Mouse (Mus musculus): ENCODE measurements around the gene Synm. TPM values are rescaled to one million over a fixed set of nuclear protein-coding genes. Genes with fewer than 3 reads are reported as not detected.

Synm gene
- total and polyA plus RNA-seq, 3 experiments: not detected

DNA sequence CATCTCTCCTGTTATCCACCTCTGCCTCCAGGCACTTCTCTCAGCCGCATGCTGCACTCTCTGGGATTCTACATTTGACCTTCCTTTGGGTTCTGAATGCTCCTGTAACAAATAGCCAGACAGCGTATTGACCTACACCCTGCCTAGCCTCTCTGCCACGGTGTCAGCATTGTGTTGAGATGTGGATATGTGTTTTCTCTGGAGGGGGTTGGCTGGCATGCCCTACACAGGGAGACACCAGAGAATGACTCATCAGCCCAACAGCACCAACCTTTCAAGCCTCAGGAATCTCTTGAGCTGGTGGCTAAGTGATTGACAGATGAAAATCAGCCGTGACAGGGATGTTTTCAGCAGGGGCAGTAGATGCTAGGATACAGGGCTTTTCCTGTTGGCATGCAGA, 41.5 kb upstream of the Synm start:
- no peak overlapping the region for H3K4me3 ChIP-seq (replicated peaks in 1 of 3; ENCODE audit: low read depth in 2 of 3, low read length in 2 of 3, poor library complexity in 1 of 3)
- H3K9ac ChIP-seq (ENCODE audit: insufficient read depth, low read depth): no peak overlapping the region
- TF ChIP-seq PAX5 (IDR thresholded peaks at IDR 0.05; ENCODE audit: low read length): no peak
- TF ChIP-seq UBTF (IDR thresholded peaks at IDR 0.05; ENCODE audit: low read depth, low read length): no peak
- no peak for TF ChIP-seq MAX (IDR thresholded peaks at IDR 0.05; ENCODE audit: low read length)
- no peak for TF ChIP-seq MAZ (IDR thresholded peaks at IDR 0.05; ENCODE audit: low read depth, low read length)
- no peak for TF ChIP-seq CHD2 (IDR thresholded peaks at IDR 0.05; ENCODE audit: low read length)
- no peak for TF ChIP-seq JUN (IDR thresholded peaks at IDR 0.05; ENCODE audit: insufficient read depth, low read depth, low read length)
- no peak for TF ChIP-seq ZMIZ1 (IDR thresholded peaks at IDR 0.05; ENCODE audit: low read depth, low read length)
- TF ChIP-seq JUND (conservative IDR thresholded peaks at IDR 0.05; ENCODE audit: low read depth, low read length): no peak
- TF ChIP-seq GABPA (IDR thresholded peaks at IDR 0.05; ENCODE audit: insufficient replicate concordance, low read depth, low read length): no peak
- TF ChIP-seq BHLHE40 (IDR thresholded peaks at IDR 0.05; ENCODE audit: low read depth, low read length): no peak
- TF ChIP-seq POLR2AphosphoS2 (IDR thresholded peaks at IDR 0.05; ENCODE audit: low read depth, low read length): no peak
- TF ChIP-seq POLR2A (IDR thresholded peaks at IDR 0.05; ENCODE audit: low read depth, low read length): no peak
- TF ChIP-seq CHD1 (IDR thresholded peaks at IDR 0.05; ENCODE audit: low read depth, low read length): no peak
- no peak for TF ChIP-seq E2F4 (IDR thresholded peaks at IDR 0.05; ENCODE audit: insufficient replicate concordance, low read depth, low read length)
- no peak for TF ChIP-seq NRF1 (IDR thresholded peaks at IDR 0.05; ENCODE audit: low read depth, low read length)
- TF ChIP-seq TBP (conservative IDR thresholded peaks at IDR 0.05; ENCODE audit: low read depth, low read length): no peak
- peaks cover 0 to 3% of the 10 kb centered on the region in 2 experiments; a peak in 3 of 4 replicates for H3K4me1 ChIP-seq (ENCODE audit: control insufficient read depth in 1 of 2, insufficient read depth in 2 of 2)
- dilution Hi-C loops (cut with MboI; ENCODE audit: extremely low pct_ligation_motif_present, extremely low pct_unique_long_range_greater_than_20kb, low sequenced_read_pairs) (no loop called here), in situ Hi-C loops (cut with MboI; ENCODE audit: low pct_ligation_motif_present, low pct_unique_long_range_greater_than_20kb, low sequenced_read_pairs) (loop anchor here (5.0 to 25.0 kb wide), 3 partner anchors 164 to 511 kb away; no protein-coding TSS in a partner anchor)
- no peak for DNase-seq (ENCODE audit: extremely low read depth)
- H3K79me2 ChIP-seq (replicated peaks; ENCODE audit: control insufficient read depth, extremely low read depth, insufficient read depth, poor library complexity, severe bottlenecking): no peaks in the 10 kb centered on the region
- H3K27me3 ChIP-seq (replicated peaks): peaks cover 90% of the 10 kb centered on the region
- H3K27ac ChIP-seq (ENCODE audit: insufficient read depth, low read depth): no peak overlapping the region
- H3K36me3 ChIP-seq (replicated peaks in 1 of 2; ENCODE audit: control insufficient read depth in 1 of 2, insufficient read depth in 1 of 2, low read length in 1 of 2): no peaks in the 10 kb centered on the region
- H3K9me3 ChIP-seq (replicated peaks; ENCODE audit: low read length): no peaks in the 10 kb centered on the region
- H3K4me2 ChIP-seq (ENCODE audit: insufficient read depth, low read depth, poor library complexity, severe bottlenecking): no peak overlapping the region

DNA sequence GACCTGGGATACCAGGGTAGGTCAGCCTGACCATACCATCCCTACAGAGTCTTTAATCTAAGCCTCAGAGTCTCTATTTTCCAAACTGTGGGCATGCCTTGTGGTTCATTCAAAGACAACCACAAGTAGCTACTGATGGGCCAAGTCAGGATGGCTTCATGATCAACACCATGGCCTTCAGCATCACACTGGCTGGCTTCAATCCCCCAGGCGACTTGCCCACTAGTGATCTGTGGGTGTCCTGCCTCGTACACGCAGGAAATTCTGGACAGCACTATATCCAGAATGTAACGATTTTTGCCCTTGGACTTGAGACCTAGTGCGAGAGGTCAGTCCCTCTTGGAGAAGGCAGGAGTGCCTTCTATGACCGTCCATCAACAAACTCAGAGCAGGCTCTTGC, 41.0 kb upstream of the Synm start:
- in situ Hi-C loops (cut with MboI; ENCODE audit: low pct_ligation_motif_present, low pct_unique_long_range_greater_than_20kb, low sequenced_read_pairs): loop anchor here (5.0 to 25.0 kb wide), 3 partner anchors 164 to 512 kb away; no protein-coding TSS in a partner anchor
- dilution Hi-C loops (cut with MboI; ENCODE audit: extremely low pct_ligation_motif_present, extremely low pct_unique_long_range_greater_than_20kb, low sequenced_read_pairs): no loop called here
- peaks cover 0 to 3% of the 10 kb centered on the region in 2 experiments; a peak in 3 of 4 replicates for H3K4me1 ChIP-seq (ENCODE audit: control insufficient read depth in 1 of 2, insufficient read depth in 2 of 2)

More for the DNA sequence above, 41.0 kb upstream of the Synm start:
- Histone ChIP-seq H3K4me2 (ENCODE audit: insufficient read depth, low read depth, poor library complexity, severe bottlenecking) (no peak overlapping the region), H3K27me3 (replicated peaks) (peaks cover 88% of the 10 kb centered on the region), H3K27ac (ENCODE audit: insufficient read depth, low read depth) (no peak overlapping the region), H3K9me3 (replicated peaks; ENCODE audit: low read length) (no peaks in the 10 kb centered on the region), H3K79me2 (replicated peaks; ENCODE audit: control insufficient read depth, extremely low read depth, insufficient read depth, poor library complexity, severe bottlenecking) (no peaks in the 10 kb centered on the region), H3K36me3 (replicated peaks in 1 of 2; ENCODE audit: control insufficient read depth in 1 of 2, insufficient read depth in 1 of 2, low read length in 1 of 2) (no peaks in the 10 kb centered on the region), H3K9ac (ENCODE audit: insufficient read depth, low read depth) (no peak overlapping the region), H3K4me3 (replicated peaks in 1 of 3; ENCODE audit: low read depth in 2 of 3, low read length in 2 of 3, poor library complexity in 1 of 3) (no peak overlapping the region)
- TF ChIP-seq NRF1 (IDR thresholded peaks at IDR 0.05; ENCODE audit: low read depth, low read length) (no peak), NELFE (IDR thresholded peaks at IDR 0.05; ENCODE audit: low read depth, low read length) (no peak), JUN (IDR thresholded peaks at IDR 0.05; ENCODE audit: insufficient read depth, low read depth, low read length) (no peak), TBP (conservative IDR thresholded peaks at IDR 0.05; ENCODE audit: low read depth, low read length) (no peak), MXI1 (IDR thresholded peaks at IDR 0.05; ENCODE audit: low read depth, low read length) (no peak), RCOR1 (conservative IDR thresholded peaks at IDR 0.05; ENCODE audit: low read depth, low read length) (no peak)
- DNase-seq (ENCODE audit: extremely low read depth): no peak
